Mouse (Mus musculus) spleen, postnatal 36 days (tissue): ENCODE data around the gene Fgd2.

ENCODE experiments used
- DNase-seq, 2 experiments: peaks; one replicate each; pipeline ENCODE4 v3.0.0; 2022; ENCODE audit warnings: low spot score in 2 of 2, mixed read lengths in 1 of 2

The Fgd2 gene

GRCm38 (mm10) chr17:29397480-29398433 is 37.0 kb downstream of the Fgd2 start:
- DNase-seq: peak; percentile 75 to 83

- no peak for DNase-seq
These were observed 37.8 kb downstream of the Fgd2 start for GRCm38 (mm10) chr17:29398434-29399026.

GRCm38 (mm10) chr17:29399241-29399910 is 38.7 kb downstream of the Fgd2 start:
- DNase-seq: no peak

GRCm38 (mm10) chr17:29400044-29400443 is 39.3 kb downstream of the Fgd2 start:
- DNase-seq: no peak

GRCm38 (mm10) chr17:29401741-29402268 is 41.1 kb downstream of the Fgd2 start:
- no peak for DNase-seq

- no peak for DNase-seq
These were observed 42.5 kb downstream of the Fgd2 start for GRCm38 (mm10) chr17:29403179-29403578.

- no peak for DNase-seq
These were observed 44.8 kb downstream of the Fgd2 start for GRCm38 (mm10) chr17:29405501-29405900.

- DNase-seq: no peak
These were observed 45.4 kb downstream of the Fgd2 start for GRCm38 (mm10) chr17:29406077-29406476.

- DNase-seq: no peak
These were observed 46.7 kb downstream of the Fgd2 start for GRCm38 (mm10) chr17:29407405-29407804.

GRCm38 (mm10) chr17:29408364-29408763 is 47.6 kb downstream of the Fgd2 start:
- DNase-seq: no peak

GRCm38 (mm10) chr17:29409800-29410343 is 49.2 kb downstream of the Fgd2 start:
- no peak for DNase-seq

GRCm38 (mm10) chr17:29411821-29412425 is 51.2 kb downstream of the Fgd2 start:
- no peak for DNase-seq

GRCm38 (mm10) chr17:29414566-29414965 is 53.9 kb downstream of the Fgd2 start:
- DNase-seq: no peak

- no peak for DNase-seq
These were observed 55.3 kb downstream of the Fgd2 start for GRCm38 (mm10) chr17:29415761-29416662.

- DNase-seq: no peak
These were observed 56.0 kb downstream of the Fgd2 start for GRCm38 (mm10) chr17:29416757-29417156.

- peak in 1 of 2 experiments; percentile 20 for DNase-seq
These were observed 58.2 kb downstream of the Fgd2 start for GRCm38 (mm10) chr17:29418758-29419380.

- peak; percentile 31 to 60 for DNase-seq
These were observed 59.4 kb downstream of the Fgd2 start for GRCm38 (mm10) chr17:29419976-29420739.

GRCm38 (mm10) chr17:29421319-29421718 is 60.6 kb downstream of the Fgd2 start:
- DNase-seq: no peak

- DNase-seq: no peak
These were observed 61.6 kb downstream of the Fgd2 start for GRCm38 (mm10) chr17:29422337-29422736.
